Mouse (Mus musculus): ENCODE results near the gene Cers6. TPM values are rescaled to one million over a fixed set of nuclear protein-coding genes. Genes with fewer than 3 reads are reported as not detected.

The Cers6 gene
- total and polyA plus RNA-seq, 3 experiments: 2.1 to 9.6 (median 8.7) TPM

DNA sequence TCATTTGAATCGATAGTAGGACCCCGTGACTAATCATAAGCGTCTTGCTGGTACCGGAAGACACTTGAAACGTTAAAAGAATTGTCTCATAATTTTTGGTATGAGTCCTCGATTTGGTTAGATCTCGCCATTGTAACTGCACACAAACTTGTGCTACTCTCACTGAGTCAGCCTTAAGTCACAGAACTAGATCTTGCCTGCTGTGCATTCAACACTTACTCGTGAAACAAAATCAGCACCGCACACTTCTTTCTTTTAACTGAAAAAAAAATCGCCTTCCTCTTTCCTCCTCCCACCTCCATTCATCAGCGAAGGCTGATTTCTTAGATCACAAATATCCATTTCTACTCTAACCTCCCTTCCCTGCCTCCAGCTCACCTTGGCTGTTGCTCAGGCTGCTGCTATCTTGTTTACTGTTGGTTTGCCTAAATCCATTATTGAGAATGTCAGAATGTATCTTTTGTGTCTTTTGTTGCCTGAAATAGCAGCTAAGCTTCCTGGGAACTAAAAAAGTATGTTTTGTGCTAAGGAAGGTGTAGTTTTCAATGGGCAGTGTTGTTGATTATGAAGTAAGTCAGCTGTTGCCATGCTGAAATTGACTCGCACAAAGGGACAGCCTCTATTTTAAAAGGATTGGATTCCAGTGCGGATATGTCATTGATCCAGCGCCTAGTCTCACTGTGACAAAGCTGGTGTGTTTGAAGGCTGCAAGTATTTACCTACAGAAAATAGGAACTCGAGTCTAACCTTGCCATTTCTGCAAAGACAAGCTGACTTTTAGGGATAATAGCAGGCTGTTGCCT lies 1.4 kb downstream of the Cers6 start:
- H3K36me3 ChIP-seq (ENCODE audit: control insufficient read depth, insufficient read depth, low read length): no peaks in the 10 kb centered on the region
- no peaks in the 10 kb centered on the region for H3K27me3 ChIP-seq (ENCODE audit: control insufficient read depth, insufficient read depth, low read length)
- H3K27ac ChIP-seq: no peak overlapping the region; the same call in 1 of the 2 replicates
- TF ChIP-seq EP300 (IDR thresholded peaks at IDR 0.05; ENCODE audit: insufficient read depth, low read depth, low read length) (no peak), CTCF (IDR thresholded peaks at IDR 0.05) (no peak), POLR2A (IDR thresholded peaks at IDR 0.05; ENCODE audit: insufficient read depth, low read depth, low read length) (no peak)
- H3K9ac ChIP-seq (ENCODE audit: low read depth, low read length): peak overlapping the region; percentile 56
- H3K4me3 ChIP-seq: peak overlapping the region; percentile 73
- intact Hi-C loops (cut with DNase I): loop anchor here (5.0 kb wide), 4 partner anchors 70 to 345 kb away; partner anchors contain the start of gene Spc25
- 17% methylated on average over 15 of the region's 15 CpGs for WGBS
- H3K4me1 ChIP-seq (ENCODE audit: control insufficient read depth, insufficient read depth, low read length): peaks cover 1% of the 10 kb centered on the region
- H3K79me2 ChIP-seq (replicated peaks; ENCODE audit: control insufficient read depth, insufficient read depth, low read length): no peaks in the 10 kb centered on the region
- DNase-seq: no peak

DNA sequence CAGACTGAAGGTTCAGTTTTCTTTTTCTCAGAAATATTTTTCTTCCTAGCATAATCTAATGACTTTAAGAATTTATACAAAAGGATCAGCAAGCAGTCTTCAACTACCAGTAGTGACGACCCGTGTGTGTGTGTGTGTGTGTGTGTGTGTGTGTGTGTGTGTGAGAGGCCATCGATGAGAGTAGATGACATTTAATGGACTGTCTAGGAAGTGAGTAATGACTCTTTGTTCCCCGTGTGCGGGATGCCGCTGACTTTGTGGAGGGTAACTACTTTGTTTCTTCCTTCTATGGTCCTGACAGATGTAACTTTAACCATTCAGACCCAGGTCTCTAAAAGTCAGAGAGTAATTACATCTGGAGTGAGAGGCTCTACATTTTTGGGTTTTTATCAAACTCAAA lies 2.3 kb downstream of the Cers6 start:
- TF ChIP-seq CTCF (IDR thresholded peaks at IDR 0.05): no peak
- TF ChIP-seq EP300 (IDR thresholded peaks at IDR 0.05; ENCODE audit: insufficient read depth, low read depth, low read length): no peak
- no peak for TF ChIP-seq POLR2A (IDR thresholded peaks at IDR 0.05; ENCODE audit: insufficient read depth, low read depth, low read length)
- Histone ChIP-seq H3K9ac (ENCODE audit: low read depth, low read length) (no peak overlapping the region), H3K27ac (no peak overlapping the region), H3K36me3 (ENCODE audit: control insufficient read depth, insufficient read depth, low read length) (no peaks in the 10 kb centered on the region), H3K4me1 (ENCODE audit: control insufficient read depth, insufficient read depth, low read length) (peaks cover 1% of the 10 kb centered on the region), H3K27me3 (ENCODE audit: control insufficient read depth, insufficient read depth, low read length) (no peaks in the 10 kb centered on the region), H3K79me2 (replicated peaks; ENCODE audit: control insufficient read depth, insufficient read depth, low read length) (no peaks in the 10 kb centered on the region), H3K4me3 (no peak overlapping the region)
- no peak for DNase-seq
- intact Hi-C loops (cut with DNase I): loop anchor here (5.0 kb wide), 4 partner anchors 69 to 344 kb away; partner anchors contain the start of gene Spc25
- 50% methylated on average over 6 of the region's 6 CpGs for WGBS

DNA sequence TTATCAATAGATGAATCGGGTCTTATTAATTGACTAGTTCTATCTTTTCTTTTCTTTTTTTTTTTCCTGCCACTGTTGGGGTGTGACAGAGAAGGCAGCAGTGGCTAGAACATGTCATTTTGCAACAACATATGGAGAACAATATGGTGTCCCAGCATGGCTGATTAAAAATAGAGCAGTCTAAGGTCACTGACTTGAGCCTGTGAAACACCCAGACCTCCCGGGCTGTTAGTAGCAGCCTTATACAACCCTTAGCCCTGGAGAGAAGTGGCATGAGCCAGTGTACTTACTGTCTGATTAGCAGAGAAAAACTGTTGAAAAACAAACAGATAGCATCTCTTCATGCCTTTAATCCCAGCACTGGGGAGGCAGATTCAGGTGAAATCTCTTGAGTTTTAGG lies 3.1 kb downstream of the Cers6 start:
- TF ChIP-seq EP300 (IDR thresholded peaks at IDR 0.05; ENCODE audit: insufficient read depth, low read depth, low read length): no peak
- no peak for TF ChIP-seq CTCF (IDR thresholded peaks at IDR 0.05)
- no peak for TF ChIP-seq POLR2A (IDR thresholded peaks at IDR 0.05; ENCODE audit: insufficient read depth, low read depth, low read length)
- Histone ChIP-seq H3K79me2 (replicated peaks; ENCODE audit: control insufficient read depth, insufficient read depth, low read length) (no peaks in the 10 kb centered on the region), H3K4me3 (no peak overlapping the region), H3K27me3 (ENCODE audit: control insufficient read depth, insufficient read depth, low read length) (no peaks in the 10 kb centered on the region), H3K27ac (no peak overlapping the region), H3K9ac (ENCODE audit: low read depth, low read length) (no peak overlapping the region), H3K4me1 (ENCODE audit: control insufficient read depth, insufficient read depth, low read length) (peaks cover 1% of the 10 kb centered on the region), H3K36me3 (ENCODE audit: control insufficient read depth, insufficient read depth, low read length) (no peaks in the 10 kb centered on the region)
- WGBS: 85% methylated on average over 2 of the region's 2 CpGs
- no peak for DNase-seq
- intact Hi-C loops (cut with DNase I): loop anchor here (5.0 kb wide), 4 partner anchors 68 to 343 kb away; partner anchors contain the start of gene Spc25

DNA sequence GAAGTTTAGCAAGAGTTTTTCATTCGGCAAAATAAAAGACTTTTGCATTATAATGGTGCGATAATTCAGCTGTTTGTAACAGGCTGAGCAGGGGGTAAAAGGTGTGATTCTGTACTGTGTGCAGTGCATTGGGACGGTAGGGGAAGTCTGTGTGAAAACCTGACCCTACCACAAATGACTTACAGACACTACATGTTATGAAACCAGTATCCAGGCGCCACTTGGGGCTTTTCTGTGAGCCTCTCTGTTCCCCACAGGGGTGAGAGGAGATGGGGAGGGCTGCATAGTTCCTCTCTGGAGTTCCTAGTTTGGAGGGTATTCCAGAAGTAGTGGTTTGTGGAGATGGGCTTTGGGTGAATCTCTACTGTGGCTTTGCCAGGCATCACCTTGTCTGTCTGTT lies 5.9 kb downstream of the Cers6 start:
- no peaks in the 10 kb centered on the region for H3K79me2 ChIP-seq (replicated peaks; ENCODE audit: control insufficient read depth, insufficient read depth, low read length)
- TF ChIP-seq POLR2A (IDR thresholded peaks at IDR 0.05; ENCODE audit: insufficient read depth, low read depth, low read length): no peak
- no peak for TF ChIP-seq EP300 (IDR thresholded peaks at IDR 0.05; ENCODE audit: insufficient read depth, low read depth, low read length)
- no peak for TF ChIP-seq CTCF (IDR thresholded peaks at IDR 0.05)
- H3K27ac ChIP-seq: no peak overlapping the region
- no peak overlapping the region for H3K4me3 ChIP-seq
- 83% methylated on average over 4 of the region's 4 CpGs for WGBS
- H3K36me3 ChIP-seq (ENCODE audit: control insufficient read depth, insufficient read depth, low read length): no peaks in the 10 kb centered on the region
- no peak for DNase-seq
- no peak overlapping the region for H3K9ac ChIP-seq (ENCODE audit: low read depth, low read length)
- H3K4me1 ChIP-seq (ENCODE audit: control insufficient read depth, insufficient read depth, low read length): peaks cover 1% of the 10 kb centered on the region; the same call in 1 of the 2 replicates
- intact Hi-C loops (cut with DNase I): no loop called here
- H3K27me3 ChIP-seq (ENCODE audit: control insufficient read depth, insufficient read depth, low read length): no peaks in the 10 kb centered on the region

DNA sequence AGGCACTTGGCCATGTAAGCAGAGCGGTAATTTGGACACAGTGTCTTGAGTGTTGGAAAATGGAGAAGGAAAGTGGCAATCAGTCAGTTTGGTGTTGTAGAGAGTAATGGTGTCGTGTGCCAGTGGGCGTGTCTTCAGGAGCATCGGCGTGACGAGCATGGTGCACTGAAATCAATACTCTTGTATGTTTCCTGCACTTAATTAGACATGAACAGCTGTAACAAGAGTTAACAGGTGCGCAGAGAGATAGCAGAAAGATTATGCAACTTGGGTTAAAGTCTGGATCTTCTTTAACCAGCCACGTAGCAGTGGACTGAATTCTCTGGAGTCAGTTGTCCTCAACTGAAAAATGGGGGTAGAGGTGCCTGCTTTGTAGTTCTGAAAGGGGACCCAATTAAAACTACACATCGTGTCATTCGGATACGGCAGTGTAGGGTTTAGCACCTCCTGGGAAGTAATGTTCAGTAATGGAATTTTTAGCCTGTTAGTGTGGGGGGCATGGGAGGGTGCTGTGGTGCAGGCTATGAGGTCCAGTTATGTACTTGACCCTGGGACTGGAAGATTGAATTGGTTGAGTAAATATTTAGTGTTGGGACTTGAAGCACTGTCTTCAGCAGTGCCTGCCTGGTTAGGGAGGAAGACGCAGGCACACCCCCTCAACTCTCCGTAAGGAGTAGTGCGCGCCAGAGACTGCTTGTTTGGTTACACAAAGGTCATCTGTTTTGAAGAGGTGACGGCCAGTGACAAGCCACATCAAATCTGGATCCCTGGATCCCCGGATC lies 9.9 kb downstream of the Cers6 start:
- peaks cover 3% of the 10 kb centered on the region for H3K4me1 ChIP-seq (ENCODE audit: control insufficient read depth, insufficient read depth, low read length)
- no peak overlapping the region for H3K27ac ChIP-seq
- WGBS: 93% methylated on average over 17 of the region's 17 CpGs
- no peaks in the 10 kb centered on the region for H3K36me3 ChIP-seq (ENCODE audit: control insufficient read depth, insufficient read depth, low read length)
- H3K27me3 ChIP-seq (ENCODE audit: control insufficient read depth, insufficient read depth, low read length): no peaks in the 10 kb centered on the region
- intact Hi-C loops (cut with DNase I): loop anchor here (5.0 kb wide), 1 partner anchor 1256 kb away; no protein-coding TSS in a partner anchor
- H3K79me2 ChIP-seq (replicated peaks; ENCODE audit: control insufficient read depth, insufficient read depth, low read length): no peaks in the 10 kb centered on the region
- H3K4me3 ChIP-seq: no peak overlapping the region
- H3K9ac ChIP-seq (ENCODE audit: low read depth, low read length): no peak overlapping the region
- TF ChIP-seq EP300 (IDR thresholded peaks at IDR 0.05; ENCODE audit: insufficient read depth, low read depth, low read length) (no peak), CTCF (IDR thresholded peaks at IDR 0.05) (no peak), POLR2A (IDR thresholded peaks at IDR 0.05; ENCODE audit: insufficient read depth, low read depth, low read length) (no peak)
- DNase-seq: no peak
